In the genomic region with DNA sequence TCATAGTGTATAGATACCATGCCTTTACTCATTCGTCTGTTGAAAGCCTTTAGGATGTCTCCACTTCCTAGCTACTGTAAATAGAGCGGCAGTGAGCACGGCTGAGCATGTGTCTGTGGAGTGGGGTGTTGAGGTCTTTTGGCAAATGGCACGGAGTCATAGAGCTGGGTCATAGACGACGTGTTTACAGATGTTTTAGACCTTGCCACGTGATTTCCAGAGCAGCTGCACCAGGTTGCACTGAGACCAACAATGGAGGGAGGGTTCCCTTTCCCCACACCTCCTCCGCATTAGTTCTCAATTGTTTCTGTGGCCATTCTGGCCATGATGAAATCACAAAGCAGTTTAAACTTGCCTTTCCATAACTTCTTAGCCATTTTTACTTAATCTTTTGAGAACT, we compare ENCODE assay signal across 27 mouse cellular contexts.
DNase-seq lines count a peak whose midpoint lies in the region; ATAC-seq and TF ChIP-seq lines count a peak whose summit lies in the region.
"Had no signal": no experiment of that assay in that cellular context is flagged by ENCODE, and none has a peak within 500 bp of the region (broad histone marks: within the 10 kb centered on the region; RNA-seq: fewer than 3 reads in every experiment).

No protein-coding gene starts in this region.

- TF ChIP-seq EP300 in heart, adult 2 months (IDR thresholded peaks at IDR 0.05; ENCODE audit: insufficient read depth, low read depth, low read length) = peak; percentile 67
- no peak for TF ChIP-seq EP300 in heart, postnatal 0 days (IDR thresholded peaks at IDR 0.05; ENCODE audit: low read depth)

- no peak for ATAC-seq in heart, postnatal 0 days (ENCODE audit: insufficient read depth, low read depth)
- ATAC-seq: activated CD4-positive, CD25-positive, alpha-beta regulatory T cell, adult 4 months; CD4-positive, CD25-positive, alpha-beta regulatory T cell, adult 4 months; forebrain, embryonic 13.5 days; forebrain, embryonic 15.5 days; forebrain, postnatal 0 days; Patski had no signal

- no peak overlapping the region for H3K4me2 ChIP-seq in heart, postnatal 0 days (ENCODE audit: low read depth, low read length)
- H3K4me2 ChIP-seq: embryonic facial prominence, embryonic 12.5 days; forebrain, embryonic 13.5 days; forebrain, embryonic 15.5 days had no signal

- peak overlapping the region; percentile 62 for H3K27ac ChIP-seq in heart, adult 2 months
- H3K27ac ChIP-seq in heart, postnatal 0 days (ENCODE audit: low read depth) = peak overlapping the region; percentile 66
- peak overlapping the region; percentile 19; the same call in 1 of the 2 replicates for H3K27ac ChIP-seq in testis, adult 2 months (ENCODE audit: control insufficient read depth, insufficient read depth, low read depth, low read length)
- 0 out of 2 replicates have a peak overlapping the region, but pooled peaks have one; percentile 1 for H3K27ac ChIP-seq in bone marrow macrophage, adult 2 months (ENCODE audit: insufficient read depth, low read depth, low read length)
- H3K27ac ChIP-seq: embryonic facial prominence, embryonic 12.5 days; forebrain, embryonic 13.5 days; forebrain, embryonic 15.5 days had no signal

- H3K4me3 ChIP-seq in heart, adult 2 months = no peak overlapping the region
- no peak overlapping the region for H3K4me3 ChIP-seq in heart, postnatal 0 days (ENCODE audit: low read depth, low read length)
- no peak overlapping the region for H3K4me3 ChIP-seq in testis, adult 2 months (ENCODE audit: control insufficient read depth, low read depth, low read length)
- H3K4me3 ChIP-seq in bone marrow macrophage, adult 2 months (ENCODE audit: insufficient read depth, low read length) = no peak overlapping the region
- H3K4me3 ChIP-seq: embryonic facial prominence, embryonic 12.5 days; forebrain, embryonic 13.5 days; forebrain, embryonic 15.5 days had no signal

- H3K9me3 ChIP-seq in heart, postnatal 0 days (replicated peaks; ENCODE audit: control insufficient read depth, low read length) = no peaks in the 10 kb centered on the region
- H3K9me3 ChIP-seq: embryonic facial prominence, embryonic 12.5 days; forebrain, embryonic 13.5 days; forebrain, embryonic 15.5 days had no signal

- peaks cover 15% of the 10 kb centered on the region for H3K4me1 ChIP-seq in heart, adult 2 months (ENCODE audit: control insufficient read depth, insufficient read depth, low read length)
- H3K4me1 ChIP-seq in heart, postnatal 0 days (ENCODE audit: control insufficient read depth, insufficient read depth) = 0 out of 2 replicates have a peak, but pooled peaks cover 7% of the 10 kb centered on the region
- no peaks in the 10 kb centered on the region for H3K4me1 ChIP-seq in testis, adult 2 months (ENCODE audit: control insufficient read depth, insufficient read depth, low read length)
- peaks cover 14% of the 10 kb centered on the region for H3K4me1 ChIP-seq in bone marrow macrophage, adult 2 months (ENCODE audit: control insufficient read depth, insufficient read depth, low read length)
- H3K4me1 ChIP-seq: embryonic facial prominence, embryonic 12.5 days; forebrain, embryonic 13.5 days; forebrain, embryonic 15.5 days had no signal

- TF ChIP-seq CTCF in heart, adult 2 months (IDR thresholded peaks at IDR 0.05) = no peak
- TF ChIP-seq CTCF in heart, postnatal 0 days (IDR thresholded peaks at IDR 0.05; ENCODE audit: low read depth) = no peak
- TF ChIP-seq CTCF in testis, adult 2 months (IDR thresholded peaks at IDR 0.05; ENCODE audit: control insufficient read depth, insufficient read depth, insufficient replicate concordance, low read depth, low read length) = no peak
- TF ChIP-seq CTCF in bone marrow macrophage, adult 2 months (IDR thresholded peaks at IDR 0.05; ENCODE audit: low read depth, low read length) = no peak

- intact Hi-C loops in heart, adult 2 months (cut with DNase I) = no loop called here
- intact Hi-C loops in heart, postnatal 36 days (cut with DNase I) = no loop called here

- no peak overlapping the region for H3K9ac ChIP-seq in heart, adult 2 months (ENCODE audit: low read depth, low read length)
- H3K9ac ChIP-seq in heart, postnatal 0 days (replicated peaks; ENCODE audit: low read depth, low read length) = no peak overlapping the region
- H3K9ac ChIP-seq: embryonic facial prominence, embryonic 12.5 days; forebrain, embryonic 13.5 days; forebrain, embryonic 15.5 days; forebrain, postnatal 0 days had no signal

- WGBS in heart, adult 2 months = 42% methylated on average over 8 of the region's 8 CpGs
- 55% methylated on average over 8 of the region's 8 CpGs for WGBS in heart, postnatal 0 days

- no peak for TF ChIP-seq POLR2A in heart, adult 2 months (IDR thresholded peaks at IDR 0.05; ENCODE audit: insufficient read depth, low read depth, low read length)
- no peak for TF ChIP-seq POLR2A in testis, adult 2 months (IDR thresholded peaks at IDR 0.05; ENCODE audit: control insufficient read depth, low read depth, low read length)
- no peak for TF ChIP-seq POLR2A in bone marrow macrophage, adult 2 months (IDR thresholded peaks at IDR 0.05; ENCODE audit: borderline replicate concordance, low read depth, low read length)

- no peaks in the 10 kb centered on the region for H3K27me3 ChIP-seq in heart, adult 2 months (ENCODE audit: control insufficient read depth, insufficient read depth, low read length)
- no peaks in the 10 kb centered on the region for H3K27me3 ChIP-seq in heart, postnatal 0 days (ENCODE audit: control insufficient read depth, insufficient read depth, low read length)
- H3K27me3 ChIP-seq in testis, adult 2 months (ENCODE audit: control insufficient read depth, insufficient read depth, low read length) = no peaks in the 10 kb centered on the region
- H3K27me3 ChIP-seq: CH12.LX; embryonic facial prominence, embryonic 12.5 days; forebrain, embryonic 13.5 days; forebrain, embryonic 15.5 days; Patski had no signal

- H3K36me3 ChIP-seq in heart, adult 2 months (ENCODE audit: control insufficient read depth, insufficient read depth, low read length) = peaks cover 6% of the 10 kb centered on the region; the same call in 1 of the 2 replicates
- H3K36me3 ChIP-seq in heart, postnatal 0 days (replicated peaks; ENCODE audit: control insufficient read depth, insufficient read depth, low read length) = no peaks in the 10 kb centered on the region
- no peaks in the 10 kb centered on the region for H3K36me3 ChIP-seq in testis, adult 2 months (ENCODE audit: control insufficient read depth, insufficient read depth, low read length)
- H3K36me3 ChIP-seq: embryonic facial prominence, embryonic 12.5 days; forebrain, embryonic 15.5 days had no signal

- H3K79me2 ChIP-seq in heart, adult 2 months (replicated peaks; ENCODE audit: control insufficient read depth, insufficient read depth, low read length) = no peaks in the 10 kb centered on the region

- DNase-seq in heart, adult 2 months = no peak
- no peak for DNase-seq in heart, postnatal 36 days
- no peak for DNase-seq in heart, postnatal 0 days (ENCODE audit: low spot score)
- no peak for DNase-seq in heart, postnatal 4 days
- DNase-seq in testis, postnatal 10 days (ENCODE audit: low spot score) = no peak
- no peak for DNase-seq in lung, adult 18-20 months
- DNase-seq: adrenal gland, adult 8-10 months; adrenal gland, postnatal 14 days; adrenal gland, postnatal 36 days; B cell, adult 2 months; cerebellum, adult 11 months; cerebellum, adult 18-20 months; cerebellum, adult 8-10 months; cerebellum, adult 9-11 months; cerebellum, postnatal 14 days; cerebellum, postnatal 36 days; embryo, embryonic 11 days; forebrain, postnatal 0 days had no signal

Comparison
In these comparisons a context has a peak if more than half of its experiments do, and no peak if none do; other contexts are left out.
1. H3K27ac ChIP-seq: peak in every context shown above with its lines; median percentile 66 in heart, postnatal 0 days; 62 in heart, adult 2 months; 19 in testis, adult 2 months; 1 in bone marrow macrophage, adult 2 months.